Mouse (Mus musculus) C2C12 (cell line): Measurements from ENCODE around the gene Trmt2b. TPM values are rescaled to one million over a fixed set of nuclear protein-coding genes. Genes with fewer than 3 reads are reported as not detected.

Experiments
- H3K27me3 ChIP-seq: one replicate; pipeline ENCODE4 v1.6.1; 2011; ENCODE audit not compliant: control insufficient read depth, insufficient read depth, insufficient read length
- H3K36me3 ChIP-seq: one replicate; pipeline ENCODE4 v1.6.1; 2011; ENCODE audit not compliant: control insufficient read depth, insufficient read depth
- H3K4me3 ChIP-seq: one replicate; pipeline ENCODE4 v1.5.1; 2011; ENCODE audit warnings: mild to moderate bottlenecking, control low read depth; ENCODE audit not compliant: poor library complexity, insufficient read depth, severe bottlenecking
- H3K79me2 ChIP-seq: one replicate; pipeline ENCODE4 v1.6.1; 2011; ENCODE audit not compliant: control insufficient read depth, insufficient read depth
- H3K79me3 ChIP-seq: one replicate; pipeline ENCODE4 v1.6.1; 2011; ENCODE audit warnings: low read depth, control low read depth
- H3ac ChIP-seq: one replicate; pipeline ENCODE3; 2011; ENCODE audit warnings: low read depth; ENCODE audit not compliant: control insufficient read depth, insufficient read length
- CEBPB ChIP-seq: IDR thresholded peaks from one replicate; pipeline ENCODE4 v1.6.1; 2011; ENCODE audit warnings: low read depth, mild to moderate bottlenecking, control low read depth, moderate library complexity
- CTCF ChIP-seq: IDR thresholded peaks from one replicate; pipeline ENCODE4 v1.5.1; 2011; ENCODE audit not compliant: control insufficient read depth, insufficient read depth, insufficient read length
- FOSL1 ChIP-seq: IDR thresholded peaks from one replicate; pipeline ENCODE4 v1.8.0; 2011; ENCODE audit warnings: mild to moderate bottlenecking, low read length; ENCODE audit not compliant: poor library complexity, insufficient read depth, severe bottlenecking
- MAX ChIP-seq: IDR thresholded peaks from one replicate; pipeline ENCODE4 v1.6.1; 2011; ENCODE audit warnings: mild to moderate bottlenecking, control low read depth
- MYOD1 ChIP-seq: IDR thresholded peaks from one replicate; pipeline ENCODE4 v1.6.1; 2011; ENCODE audit warnings: low read depth; ENCODE audit not compliant: control insufficient read depth, insufficient read length
- MYOG ChIP-seq: IDR thresholded peaks from one replicate; pipeline ENCODE4 v1.6.1; 2011; ENCODE audit not compliant: control insufficient read depth, insufficient read length; ENCODE audit errors: extremely low read depth
- USF1 ChIP-seq: IDR thresholded peaks from one replicate; pipeline ENCODE4 v1.6.1; 2011; ENCODE audit warnings: low read depth, mild to moderate bottlenecking, control low read depth, moderate library complexity
- polyA plus RNA-seq: library from polyadenylated mRNA; unstranded; fragments of >200 nt; fragmentation: generic; extraction: Trizol; gene quantifications from one replicate; pipeline ENCODE4 v1.2.1, GENCODE M21; 2012; ENCODE audit warnings: missing spikeins

Trmt2b gene
- polyA plus RNA-seq, 1 experiment: 5.9 TPM

DNA sequence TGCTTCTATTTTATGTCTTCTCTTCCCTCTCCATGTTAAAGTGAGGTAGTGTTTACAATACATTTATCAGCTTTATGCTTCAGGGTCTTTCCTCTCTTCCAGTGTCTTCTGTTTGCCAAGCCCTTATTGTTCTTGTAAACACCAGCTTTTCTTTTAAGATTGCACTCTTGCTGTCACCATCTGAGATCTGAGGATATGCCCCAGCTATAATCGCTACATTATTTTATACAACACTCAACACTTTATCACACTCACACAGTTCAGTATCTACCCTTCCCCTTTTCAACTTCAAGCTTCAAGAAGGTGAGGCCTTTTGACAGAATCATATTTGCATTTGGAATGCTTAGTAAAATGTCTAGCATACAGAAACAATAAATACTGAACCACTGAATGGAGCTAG, 26.5 kb upstream of the Trmt2b start:
- H3ac ChIP-seq: no peak overlapping the region
- TF ChIP-seq MYOD1: no peak
- TF ChIP-seq USF1: no peak
- no peak overlapping the region for H3K4me3 ChIP-seq

DNA sequence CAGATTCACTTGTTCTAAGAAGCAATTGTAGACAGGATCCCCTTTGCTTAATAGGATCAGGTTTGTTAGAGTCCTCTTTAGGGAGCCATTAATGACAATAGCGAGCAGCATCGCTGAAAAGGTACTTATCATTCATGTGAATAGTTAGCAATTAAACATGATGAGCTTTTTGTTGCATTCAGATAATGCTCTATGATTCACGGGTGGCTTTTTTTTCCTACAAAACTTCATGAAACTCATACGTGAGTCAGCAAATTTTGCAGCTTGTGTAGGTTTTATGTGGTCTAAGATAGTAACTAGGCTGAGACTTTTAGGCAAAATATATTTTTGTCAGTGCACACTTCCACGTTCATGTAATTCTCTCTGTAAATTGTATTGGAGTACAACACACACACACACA, 23.4 kb upstream of the Trmt2b start:
- H3K79me3 ChIP-seq: no peaks in the 10 kb centered on the region
- no peak overlapping the region for H3K4me3 ChIP-seq
- TF ChIP-seq MYOD1 (no peak), FOSL1 (no peak), MYOG (no peak)
- no peaks in the 10 kb centered on the region for H3K27me3 ChIP-seq
- H3ac ChIP-seq: no peak overlapping the region
- no peaks in the 10 kb centered on the region for H3K79me2 ChIP-seq
- no peaks in the 10 kb centered on the region for H3K36me3 ChIP-seq

More for the DNA sequence above, 26.5 kb upstream of the Trmt2b start:
- H3K79me2 ChIP-seq: peaks cover under 1% of the 10 kb centered on the region
- no peaks in the 10 kb centered on the region for H3K27me3 ChIP-seq
- no peaks in the 10 kb centered on the region for H3K36me3 ChIP-seq
- no peaks in the 10 kb centered on the region for H3K79me3 ChIP-seq

DNA sequence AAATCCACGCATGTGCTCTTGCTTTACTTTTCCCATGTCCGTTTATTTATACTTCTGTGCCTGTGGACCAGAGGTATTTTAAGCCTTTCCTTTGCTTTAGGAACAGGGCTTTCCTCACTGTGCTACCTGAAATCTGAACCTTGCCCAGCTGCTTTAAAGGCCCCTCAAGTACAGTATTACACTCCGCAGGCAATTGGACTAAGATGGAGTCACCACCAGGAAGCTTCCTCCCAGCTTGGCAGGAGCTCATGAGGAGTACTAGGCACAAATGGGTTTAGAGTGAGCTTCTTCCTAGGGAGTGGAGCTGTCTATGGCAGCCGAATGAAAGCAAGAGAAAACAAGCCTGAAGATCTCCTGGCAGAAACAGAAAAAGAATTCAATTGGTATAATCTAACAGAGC, 20.4 kb upstream of the Trmt2b start:
- TF ChIP-seq MAX: no peak
- TF ChIP-seq CEBPB: no peak
- TF ChIP-seq FOSL1: no peak
- no peak for TF ChIP-seq MYOD1
- TF ChIP-seq MYOG: no peak
- no peak for TF ChIP-seq USF1
- TF ChIP-seq CTCF: no peak
- Histone ChIP-seq H3K79me3 (no peaks in the 10 kb centered on the region), H3K36me3 (no peaks in the 10 kb centered on the region), H3K79me2 (no peaks in the 10 kb centered on the region), H3ac (no peak overlapping the region), H3K4me3 (no peak overlapping the region), H3K27me3 (no peaks in the 10 kb centered on the region)

DNA sequence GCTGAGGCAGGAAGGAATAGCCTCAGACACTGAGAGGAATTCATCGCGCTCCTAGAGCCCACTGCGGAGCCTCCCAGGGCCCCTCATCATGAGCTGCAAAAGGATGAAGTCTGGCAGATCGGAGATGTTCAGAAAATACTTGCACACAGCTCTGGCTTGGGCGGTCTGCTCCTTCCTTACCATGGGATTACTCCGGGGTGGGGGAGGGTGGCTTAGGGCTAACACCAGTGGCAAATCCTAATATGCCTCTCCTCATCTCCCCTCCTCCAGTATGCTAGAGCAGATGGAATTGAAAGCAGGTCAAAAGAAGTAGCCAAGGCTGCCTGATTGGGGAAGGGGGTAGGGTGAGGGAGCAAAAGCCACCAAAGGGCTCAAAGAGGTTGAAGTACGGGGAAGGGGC, 20.0 kb upstream of the Trmt2b start:
- no peaks in the 10 kb centered on the region for H3K79me3 ChIP-seq
- H3K79me2 ChIP-seq: no peaks in the 10 kb centered on the region
- TF ChIP-seq MYOG (no peak), USF1 (no peak), MAX (no peak)
- no peak overlapping the region for H3ac ChIP-seq
- no peaks in the 10 kb centered on the region for H3K27me3 ChIP-seq
- H3K36me3 ChIP-seq: no peaks in the 10 kb centered on the region
- no peak overlapping the region for H3K4me3 ChIP-seq

DNA sequence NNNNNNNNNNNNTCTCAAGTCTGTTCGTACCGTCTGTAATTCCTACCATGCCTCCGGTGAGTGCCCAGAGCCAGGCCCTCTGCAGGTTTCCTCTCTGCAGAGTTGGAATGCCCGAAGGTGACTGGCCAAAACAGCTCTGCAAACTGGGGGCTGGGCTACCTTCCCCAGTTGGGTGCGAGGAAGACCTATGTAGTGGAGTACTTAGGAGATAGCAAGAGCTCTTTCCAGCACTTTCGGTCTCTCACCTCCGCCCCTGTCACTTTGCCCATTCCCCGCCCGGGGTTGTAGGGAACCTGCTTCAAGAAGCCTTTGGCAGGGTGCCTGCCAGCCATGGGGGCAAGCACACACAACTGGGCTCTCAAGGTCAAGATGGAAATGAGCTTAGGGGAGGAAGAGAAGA, 19.5 kb upstream of the Trmt2b start:
- no peaks in the 10 kb centered on the region for H3K36me3 ChIP-seq
- H3K4me3 ChIP-seq: no peak overlapping the region
- no peak overlapping the region for H3ac ChIP-seq
- H3K79me2 ChIP-seq: no peaks in the 10 kb centered on the region
- TF ChIP-seq MAX (no peak), CTCF (no peak), CEBPB (no peak), FOSL1 (no peak), USF1 (no peak), MYOD1 (no peak), MYOG (no peak)
- no peaks in the 10 kb centered on the region for H3K79me3 ChIP-seq
- no peaks in the 10 kb centered on the region for H3K27me3 ChIP-seq

DNA sequence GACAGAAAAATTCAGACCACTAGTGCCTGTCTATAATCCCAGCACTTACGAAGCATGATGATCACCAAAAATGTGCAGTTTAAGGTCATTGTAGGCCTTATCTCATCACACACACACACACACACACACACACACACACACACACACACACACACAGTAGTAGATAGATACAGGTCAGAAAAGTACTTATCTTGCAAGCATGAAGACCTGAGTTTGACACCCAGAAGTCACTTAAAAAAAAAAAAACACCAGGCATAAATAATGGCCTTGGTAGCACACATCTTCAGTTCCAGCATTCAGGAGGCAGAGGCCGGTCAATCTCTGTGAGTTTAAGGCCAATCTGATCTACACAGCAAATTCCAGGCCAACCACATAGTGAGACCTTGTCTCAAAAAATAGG, 10.5 kb upstream of the Trmt2b start:
- no peaks in the 10 kb centered on the region for H3K27me3 ChIP-seq
- no peak overlapping the region for H3ac ChIP-seq
- H3K79me2 ChIP-seq: no peaks in the 10 kb centered on the region
- TF ChIP-seq MYOG (no peak), FOSL1 (no peak), CTCF (no peak), USF1 (no peak), CEBPB (no peak), MYOD1 (no peak), MAX (no peak)
- H3K4me3 ChIP-seq: no peak overlapping the region
- H3K36me3 ChIP-seq: no peaks in the 10 kb centered on the region
- H3K79me3 ChIP-seq: no peaks in the 10 kb centered on the region
